Comparison of ENCODE assay signal across 20 mouse cellular contexts in genomic region chr3:85024237-85024636, GRCm38 (mm10).
DNase-seq lines count a peak whose midpoint lies in the region; ATAC-seq and TF ChIP-seq lines count a peak whose summit lies in the region.
"Had no signal": no experiment of that assay in that cellular context is flagged by ENCODE, and none has a peak within 500 bp of the region (broad histone marks: within the 10 kb centered on the region; RNA-seq: fewer than 3 reads in every experiment).

No protein-coding gene starts in this region.

- ATAC-seq in hindbrain, embryonic 12.5 days (ENCODE audit: low FRiP score), result no peak
- no peak for ATAC-seq in hindbrain, embryonic 14.5 days (ENCODE audit: low FRiP score)
- no peak for ATAC-seq in midbrain, embryonic 15.5 days (replicated peaks)
- no peak for ATAC-seq in midbrain, embryonic 13.5 days
- ATAC-seq: inflammation-experienced regulatory T-cells, adult 6 months had no signal

- 0 out of 2 replicates have a peak overlapping the region, but pooled peaks have one; percentile 9 for H3K27ac ChIP-seq in hindbrain, embryonic 12.5 days
- H3K27ac ChIP-seq in hindbrain, embryonic 14.5 days, result no peak overlapping the region
- peak overlapping the region; percentile 74 for H3K27ac ChIP-seq in layer of hippocampus, adult 2 months
- 0 out of 2 replicates have a peak overlapping the region, but pooled peaks have one; percentile 42 for H3K27ac ChIP-seq in midbrain, embryonic 15.5 days
- H3K27ac ChIP-seq in midbrain, embryonic 13.5 days, result no peak overlapping the region
- 0 out of 2 replicates have a peak overlapping the region, but pooled peaks have one; percentile 32 for H3K27ac ChIP-seq in small intestine, adult 2 months (ENCODE audit: insufficient read depth, low read depth, low read length)
- H3K27ac ChIP-seq: embryonic facial prominence, embryonic 13.5 days; forebrain, embryonic 12.5 days; heart, embryonic 13.5 days; hindbrain, embryonic 15.5 days had no signal

- TF ChIP-seq CTCF in layer of hippocampus, adult 2 months (conservative IDR thresholded peaks at IDR 0.05), result no peak
- TF ChIP-seq CTCF in small intestine, adult 2 months (IDR thresholded peaks at IDR 0.05; ENCODE audit: extremely low read depth, insufficient read length, insufficient replicate concordance, low read depth, low read length), result no peak

- no peak for TF ChIP-seq POLR2A in small intestine, adult 2 months (IDR thresholded peaks at IDR 0.05; ENCODE audit: low read depth, low read length)

- DNase-seq in hindbrain, embryonic 14.5 days (ENCODE audit: low spot score), result no peak
- no peak for DNase-seq in layer of hippocampus, adult 2 months (ENCODE audit: low spot score in 2 of 2)
- DNase-seq in layer of hippocampus, postnatal 36 days, result no peak
- no peak for DNase-seq in adrenal gland, postnatal 36 days
- DNase-seq: adrenal gland, adult 8-10 months; cerebellum, adult 11-12 months; cerebellum, adult 9-10 months; cerebellum, postnatal 25 days; gastrocnemius, postnatal 14 days; heart, postnatal 4 days had no signal

- no peaks in the 10 kb centered on the region for H3K27me3 ChIP-seq in hindbrain, embryonic 12.5 days
- no peaks in the 10 kb centered on the region for H3K27me3 ChIP-seq in hindbrain, embryonic 14.5 days (ENCODE audit: control insufficient read depth, insufficient read depth, low read length)
- no peaks in the 10 kb centered on the region for H3K27me3 ChIP-seq in midbrain, embryonic 15.5 days (replicated peaks)
- no peaks in the 10 kb centered on the region for H3K27me3 ChIP-seq in midbrain, embryonic 13.5 days
- no peaks in the 10 kb centered on the region for H3K27me3 ChIP-seq in small intestine, adult 2 months (ENCODE audit: control insufficient read depth, insufficient read depth, low read length)
- H3K27me3 ChIP-seq: CH12.LX; forebrain, embryonic 12.5 days; heart, embryonic 13.5 days; hindbrain, embryonic 15.5 days had no signal

- no peak overlapping the region for H3K4me3 ChIP-seq in hindbrain, embryonic 12.5 days
- H3K4me3 ChIP-seq in hindbrain, embryonic 14.5 days (replicated peaks; ENCODE audit: low read length), result no peak overlapping the region
- no peak overlapping the region for H3K4me3 ChIP-seq in layer of hippocampus, adult 2 months
- H3K4me3 ChIP-seq in midbrain, embryonic 15.5 days, result no peak overlapping the region
- H3K4me3 ChIP-seq in midbrain, embryonic 13.5 days (replicated peaks), result no peak overlapping the region
- H3K4me3 ChIP-seq in small intestine, adult 2 months (ENCODE audit: low read depth, low read length), result no peak overlapping the region
- H3K4me3 ChIP-seq: embryonic facial prominence, embryonic 13.5 days; forebrain, embryonic 12.5 days; heart, embryonic 13.5 days; hindbrain, embryonic 15.5 days had no signal

- no peak overlapping the region for H3K4me2 ChIP-seq in hindbrain, embryonic 12.5 days (replicated peaks)
- no peak overlapping the region for H3K4me2 ChIP-seq in hindbrain, embryonic 14.5 days (replicated peaks)
- no peak overlapping the region for H3K4me2 ChIP-seq in midbrain, embryonic 15.5 days
- H3K4me2 ChIP-seq in midbrain, embryonic 13.5 days (replicated peaks), result no peak overlapping the region
- H3K4me2 ChIP-seq: embryonic facial prominence, embryonic 13.5 days; forebrain, embryonic 12.5 days; heart, embryonic 13.5 days; hindbrain, embryonic 15.5 days had no signal

- no peaks in the 10 kb centered on the region for H3K9me3 ChIP-seq in hindbrain, embryonic 12.5 days (replicated peaks)
- H3K9me3 ChIP-seq in hindbrain, embryonic 14.5 days (ENCODE audit: control insufficient read depth, low read length), result no peaks in the 10 kb centered on the region
- no peaks in the 10 kb centered on the region for H3K9me3 ChIP-seq in midbrain, embryonic 15.5 days
- H3K9me3 ChIP-seq in midbrain, embryonic 13.5 days, result no peaks in the 10 kb centered on the region
- H3K9me3 ChIP-seq: embryonic facial prominence, embryonic 13.5 days; forebrain, embryonic 12.5 days; heart, embryonic 13.5 days; hindbrain, embryonic 15.5 days had no signal

- WGBS in hindbrain, embryonic 12.5 days, result 72% methylated on average over 2 of the region's 2 CpGs
- WGBS in hindbrain, embryonic 14.5 days, result 81% methylated on average over 2 of the region's 2 CpGs
- 78% methylated on average over 2 of the region's 2 CpGs for WGBS in midbrain, embryonic 15.5 days
- WGBS in midbrain, embryonic 13.5 days, result 81% methylated on average over 2 of the region's 2 CpGs
- 70% methylated on average over 2 of the region's 2 CpGs for WGBS in small intestine, adult 2 months

- no peak overlapping the region for H3K9ac ChIP-seq in hindbrain, embryonic 12.5 days
- H3K9ac ChIP-seq in hindbrain, embryonic 14.5 days, result no peak overlapping the region
- no peak overlapping the region for H3K9ac ChIP-seq in midbrain, embryonic 15.5 days
- H3K9ac ChIP-seq in midbrain, embryonic 13.5 days (replicated peaks), result no peak overlapping the region
- H3K9ac ChIP-seq: embryonic facial prominence, embryonic 13.5 days; forebrain, embryonic 12.5 days; heart, embryonic 13.5 days; hindbrain, embryonic 15.5 days had no signal

- no peaks in the 10 kb centered on the region for H3K36me3 ChIP-seq in hindbrain, embryonic 12.5 days
- H3K36me3 ChIP-seq in hindbrain, embryonic 14.5 days (replicated peaks; ENCODE audit: control insufficient read depth, insufficient read depth), result no peaks in the 10 kb centered on the region
- no peaks in the 10 kb centered on the region for H3K36me3 ChIP-seq in midbrain, embryonic 15.5 days (replicated peaks)
- no peaks in the 10 kb centered on the region for H3K36me3 ChIP-seq in midbrain, embryonic 13.5 days
- no peaks in the 10 kb centered on the region for H3K36me3 ChIP-seq in small intestine, adult 2 months (ENCODE audit: control insufficient read depth, insufficient read depth, low read length)
- H3K36me3 ChIP-seq: embryonic facial prominence, embryonic 13.5 days; forebrain, embryonic 12.5 days; heart, embryonic 13.5 days; hindbrain, embryonic 15.5 days had no signal

- peaks cover 10% of the 10 kb centered on the region for H3K4me1 ChIP-seq in hindbrain, embryonic 12.5 days
- no peaks in the 10 kb centered on the region for H3K4me1 ChIP-seq in hindbrain, embryonic 14.5 days (replicated peaks; ENCODE audit: control insufficient read depth, insufficient read depth, low read length)
- H3K4me1 ChIP-seq in midbrain, embryonic 15.5 days, result peaks cover 8% of the 10 kb centered on the region; the same call in 1 of the 2 replicates
- peaks cover 15% of the 10 kb centered on the region for H3K4me1 ChIP-seq in midbrain, embryonic 13.5 days (replicated peaks)
- peaks cover 24% of the 10 kb centered on the region; the same call in 1 of the 2 replicates for H3K4me1 ChIP-seq in small intestine, adult 2 months (ENCODE audit: control insufficient read depth, insufficient read depth, insufficient read length, low read length)
- H3K4me1 ChIP-seq: embryonic facial prominence, embryonic 13.5 days; hindbrain, embryonic 15.5 days had no signal

Comparison
In these comparisons a context has a peak if more than half of its experiments do, and no peak if none do; other contexts are left out.
1. H3K27ac ChIP-seq: peak in hindbrain, embryonic 12.5 days (single experiment), layer of hippocampus, adult 2 months (single experiment), midbrain, embryonic 15.5 days (single experiment) and small intestine, adult 2 months (single experiment); none in hindbrain, embryonic 14.5 days (single experiment) and midbrain, embryonic 13.5 days (single experiment).